Mouse (Mus musculus) cerebellum, adult 2 months (tissue): ENCODE measurements around the gene Stx6.

ENCODE experiments used
- CTCF ChIP-seq: fragments of 200-500 bp; IDR thresholded peaks from 2 replicates; pipeline ENCODE4 v1.5.1; 2011; ENCODE audit warnings: low read depth, mild to moderate bottlenecking, control low read depth, low read length, moderate library complexity, borderline replicate concordance; ENCODE audit not compliant: insufficient read depth
- POLR2A ChIP-seq: fragments of 200-500 bp; IDR thresholded peaks from 2 replicates; pipeline ENCODE4 v1.6.1; 2011; ENCODE audit warnings: low read length, control low read depth, borderline replicate concordance; ENCODE audit not compliant: insufficient read depth

DNA sequence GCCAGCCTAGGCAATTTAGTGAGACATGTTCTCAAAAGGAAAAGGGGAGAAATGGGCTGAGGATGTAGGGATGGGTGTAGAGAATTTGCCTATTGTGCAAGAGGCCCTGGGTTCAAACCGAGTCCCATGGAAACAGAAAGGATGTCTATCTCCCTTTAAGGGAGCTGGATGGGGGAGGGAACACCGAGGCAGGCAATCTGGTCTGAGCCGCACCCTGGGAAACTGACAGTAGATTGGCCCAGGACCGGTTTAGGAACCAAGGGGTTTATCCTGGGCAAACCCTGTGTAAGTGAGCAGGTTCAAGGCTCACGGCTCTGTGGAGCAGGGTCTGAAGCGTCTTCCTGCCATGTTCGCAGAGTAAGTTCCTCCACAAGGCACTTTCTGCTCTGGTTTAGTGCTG, 87.0 kb downstream of the Stx6 start:
- TF ChIP-seq CTCF: no peak
- no peak for TF ChIP-seq POLR2A
